Mouse (Mus musculus) granulocyte monocyte progenitor cell, adult 5-6 weeks (primary cell): ENCODE data around the gene Clca3b. TPM values are rescaled to one million over a fixed set of nuclear protein-coding genes. Genes with fewer than 3 reads are reported as not detected.

ENCODE experiments used
- total RNA-seq, 2 experiments: library from RNA; stranded (forward) in 1 of 2; stranded (reverse) in 1 of 2; fragments of 200-712, 200-1000 nt in 1 of 2; fragments of >200 nt in 1 of 2; fragmentation: Nextera tagmentation in 1 of 2; gene quantifications; 2 replicates each; pipeline ENCODE4 v1.2.3; 2014 to 2017

Gene Clca3b
- total RNA-seq, 2 experiments from 2014 or later = not detected

Other genes starting within 250 kb of the Clca3b start
- 34.9 and 35.1 TPM in 2 replicates for gene Sh3glb1, start 129.0 kb downstream of the Clca3b start, total RNA-seq (2014; fragmentation: Nextera tagmentation)
- gene Sh3glb1, start 129.0 kb downstream of the Clca3b start, total RNA-seq (2017) = 18.2 and 26.6 TPM in 2 replicates
- not detected in 2 replicates for gene Clca3a1, start 88.4 kb downstream of the Clca3b start, total RNA-seq (2014; fragmentation: Nextera tagmentation)
- not detected in 2 replicates for gene Clca3a1, start 88.4 kb downstream of the Clca3b start, total RNA-seq (2017)
- not detected in 2 replicates for gene Clca3a2, start 29.9 kb downstream of the Clca3b start, total RNA-seq (2014; fragmentation: Nextera tagmentation)
- not detected in 2 replicates for gene Clca3a2, start 29.9 kb downstream of the Clca3b start, total RNA-seq (2017)
- not detected in 2 replicates for gene Clca4b, start 83.2 kb upstream of the Clca3b start, total RNA-seq (2014; fragmentation: Nextera tagmentation)
- gene Clca4b, start 83.2 kb upstream of the Clca3b start, total RNA-seq (2017) = not detected in 2 replicates
- gene Clca4a, start 125.7 kb upstream of the Clca3b start, total RNA-seq (2014; fragmentation: Nextera tagmentation) = not detected in 2 replicates
- gene Clca4a, start 125.7 kb upstream of the Clca3b start, total RNA-seq (2017) = not detected in 2 replicates
- gene Clca1, start 183.4 kb upstream of the Clca3b start, total RNA-seq (2014; fragmentation: Nextera tagmentation) = not detected in 2 replicates
- gene Clca1, start 183.4 kb upstream of the Clca3b start, total RNA-seq (2017) = not detected in 2 replicates